Mouse (Mus musculus): ENCODE results near the gene Clp1. TPM values are rescaled to one million over a fixed set of nuclear protein-coding genes. Genes with fewer than 3 reads are reported as not detected.

The Clp1 gene
- polyA plus RNA-seq, 1 experiment from 2014 or later: 19.3 TPM

GRCm38 (mm10) chr2:84770501-84770900, 43.4 kb upstream of the Clp1 start:
- Histone ChIP-seq H3K9me3 (ENCODE audit: low read length) (no peaks in the 10 kb centered on the region), H3K27ac (ENCODE audit: low read length) (no peak overlapping the region), H3K9ac (replicated peaks; ENCODE audit: low read depth) (no peak overlapping the region), H3K36me3 (ENCODE audit: insufficient read depth, low read length) (no peaks in the 10 kb centered on the region; the same call in 1 of the 2 replicates), H3K27me3 (replicated peaks; ENCODE audit: insufficient read depth, low read length) (no peaks in the 10 kb centered on the region), H3K4me1 (ENCODE audit: insufficient read depth, low read depth, low read length) (no peaks in the 10 kb centered on the region), H3K4me2 (replicated peaks; ENCODE audit: low read depth, low read length) (no peak overlapping the region), H3K4me3 (ENCODE audit: low read depth, low read length) (no peak overlapping the region)
- TF ChIP-seq EP300 (IDR thresholded peaks at IDR 0.05) (no peak), CTCF (IDR thresholded peaks at IDR 0.05) (no peak)
- no peak for ATAC-seq
- no peak for DNase-seq (ENCODE audit: low spot score)
- WGBS: 59% methylated on average over 6 of the region's 6 CpGs

- Histone ChIP-seq H3K36me3 (ENCODE audit: insufficient read depth, low read length) (no peaks in the 10 kb centered on the region), H3K27me3 (replicated peaks; ENCODE audit: insufficient read depth, low read length) (no peaks in the 10 kb centered on the region), H3K9me3 (ENCODE audit: low read length) (no peaks in the 10 kb centered on the region), H3K4me3 (ENCODE audit: low read depth, low read length) (no peak overlapping the region), H3K4me1 (ENCODE audit: insufficient read depth, low read depth, low read length) (no peaks in the 10 kb centered on the region), H3K4me2 (replicated peaks; ENCODE audit: low read depth, low read length) (no peak overlapping the region), H3K9ac (replicated peaks; ENCODE audit: low read depth) (no peak overlapping the region), H3K27ac (ENCODE audit: low read length) (no peak overlapping the region)
- no peak for DNase-seq (ENCODE audit: low spot score)
- 35% methylated on average over 1 of the region's 1 CpGs for WGBS
- no peak for TF ChIP-seq EP300 (IDR thresholded peaks at IDR 0.05)
- ATAC-seq: no peak
Measured at GRCm38 (mm10) chr2:84762818-84763217, 35.7 kb upstream of the Clp1 start.

- H3K4me2 ChIP-seq (replicated peaks; ENCODE audit: low read depth, low read length): no peak overlapping the region
- 57% methylated on average over 4 of the region's 4 CpGs for WGBS
- H3K9me3 ChIP-seq (ENCODE audit: low read length): no peaks in the 10 kb centered on the region
- TF ChIP-seq CTCF (IDR thresholded peaks at IDR 0.05) (no peak), EP300 (IDR thresholded peaks at IDR 0.05) (no peak)
- no peak overlapping the region for H3K4me3 ChIP-seq (ENCODE audit: low read depth, low read length)
- ATAC-seq (no peak), DNase-seq (ENCODE audit: low spot score) (no peak)
- no peaks in the 10 kb centered on the region for H3K27me3 ChIP-seq (replicated peaks; ENCODE audit: insufficient read depth, low read length)
- H3K9ac ChIP-seq (replicated peaks; ENCODE audit: low read depth): no peak overlapping the region
- H3K36me3 ChIP-seq (ENCODE audit: insufficient read depth, low read length): no peaks in the 10 kb centered on the region
- no peak overlapping the region for H3K27ac ChIP-seq (ENCODE audit: low read length)
- H3K4me1 ChIP-seq (ENCODE audit: insufficient read depth, low read depth, low read length): no peaks in the 10 kb centered on the region
Measured at GRCm38 (mm10) chr2:84762295-84762694, 35.1 kb upstream of the Clp1 start.

DNA sequence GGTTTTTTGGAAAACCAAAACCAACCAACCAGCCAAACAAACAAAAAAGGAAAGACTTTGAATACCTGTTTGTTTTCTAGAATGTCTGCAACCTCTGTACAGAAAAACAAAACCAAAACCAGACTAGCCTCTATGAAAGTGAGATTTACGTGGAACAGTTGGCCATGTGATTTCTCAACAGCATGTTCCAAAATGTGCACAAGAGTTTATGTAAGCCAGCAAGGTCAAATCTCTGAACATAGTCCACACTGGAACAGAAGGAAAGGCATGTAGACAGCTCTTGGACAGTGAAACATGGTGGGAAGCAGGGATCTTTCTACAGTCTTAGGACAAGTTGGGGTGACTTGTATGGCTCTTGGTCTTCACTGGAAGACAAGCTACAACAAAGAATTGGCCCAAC, 34.7 kb upstream of the Clp1 start:
- Histone ChIP-seq H3K4me3 (ENCODE audit: low read depth, low read length) (no peak overlapping the region), H3K27ac (ENCODE audit: low read length) (no peak overlapping the region), H3K9me3 (ENCODE audit: low read length) (no peaks in the 10 kb centered on the region), H3K27me3 (replicated peaks; ENCODE audit: insufficient read depth, low read length) (no peaks in the 10 kb centered on the region), H3K36me3 (ENCODE audit: insufficient read depth, low read length) (no peaks in the 10 kb centered on the region), H3K9ac (replicated peaks; ENCODE audit: low read depth) (no peak overlapping the region), H3K4me1 (ENCODE audit: insufficient read depth, low read depth, low read length) (no peaks in the 10 kb centered on the region), H3K4me2 (replicated peaks; ENCODE audit: low read depth, low read length) (no peak overlapping the region)
- DNase-seq (ENCODE audit: low spot score) (no peak), ATAC-seq (no peak)
- 64% methylated on average over 1 of the region's 1 CpGs for WGBS
- no peak for TF ChIP-seq CTCF (IDR thresholded peaks at IDR 0.05)
- no peak for TF ChIP-seq EP300 (IDR thresholded peaks at IDR 0.05)

DNA sequence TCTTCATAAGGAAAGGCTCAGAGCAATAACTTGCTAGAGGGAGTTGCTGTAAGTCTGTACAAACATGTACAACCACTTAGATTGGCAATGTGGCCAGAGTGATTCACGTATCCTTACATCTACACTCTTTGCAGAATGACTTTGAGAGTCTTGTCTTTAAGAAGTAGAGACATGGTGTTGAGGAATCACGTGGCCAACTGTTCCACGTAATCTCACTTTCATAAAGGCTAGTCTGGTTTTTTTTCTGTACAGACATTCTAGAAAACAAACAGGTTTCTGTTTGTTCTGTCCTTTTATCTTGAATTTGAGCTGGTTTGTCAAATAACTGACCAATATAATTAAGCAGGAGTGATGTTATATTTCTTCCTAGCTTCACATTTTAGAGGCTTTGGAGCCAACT, 34.2 kb upstream of the Clp1 start:
- Histone ChIP-seq H3K9me3 (ENCODE audit: low read length) (no peaks in the 10 kb centered on the region), H3K4me3 (ENCODE audit: low read depth, low read length) (no peak overlapping the region), H3K27me3 (replicated peaks; ENCODE audit: insufficient read depth, low read length) (no peaks in the 10 kb centered on the region), H3K4me1 (ENCODE audit: insufficient read depth, low read depth, low read length) (no peaks in the 10 kb centered on the region), H3K9ac (replicated peaks; ENCODE audit: low read depth) (no peak overlapping the region), H3K4me2 (replicated peaks; ENCODE audit: low read depth, low read length) (no peak overlapping the region), H3K36me3 (ENCODE audit: insufficient read depth, low read length) (no peaks in the 10 kb centered on the region), H3K27ac (ENCODE audit: low read length) (no peak overlapping the region)
- ATAC-seq (no peak), DNase-seq (ENCODE audit: low spot score) (no peak)
- TF ChIP-seq EP300 (IDR thresholded peaks at IDR 0.05) (no peak), CTCF (IDR thresholded peaks at IDR 0.05) (no peak)
- WGBS: 61% methylated on average over 3 of the region's 3 CpGs

- H3K9me3 ChIP-seq (ENCODE audit: low read length): no peaks in the 10 kb centered on the region
- no peak overlapping the region for H3K4me3 ChIP-seq (ENCODE audit: low read depth, low read length)
- H3K4me1 ChIP-seq (ENCODE audit: insufficient read depth, low read depth, low read length): no peaks in the 10 kb centered on the region
- DNase-seq (ENCODE audit: low spot score) (no peak), ATAC-seq (no peak)
- 63% methylated on average over 8 of the region's 8 CpGs for WGBS
- no peaks in the 10 kb centered on the region for H3K27me3 ChIP-seq (replicated peaks; ENCODE audit: insufficient read depth, low read length)
- no peak overlapping the region for H3K4me2 ChIP-seq (replicated peaks; ENCODE audit: low read depth, low read length)
- no peak for TF ChIP-seq EP300 (IDR thresholded peaks at IDR 0.05)
- TF ChIP-seq CTCF (IDR thresholded peaks at IDR 0.05): no peak
- no peaks in the 10 kb centered on the region for H3K36me3 ChIP-seq (ENCODE audit: insufficient read depth, low read length)
- no peak overlapping the region for H3K9ac ChIP-seq (replicated peaks; ENCODE audit: low read depth)
- no peak overlapping the region for H3K27ac ChIP-seq (ENCODE audit: low read length)
Measured at GRCm38 (mm10) chr2:84760777-84761176, 33.6 kb upstream of the Clp1 start.

DNA sequence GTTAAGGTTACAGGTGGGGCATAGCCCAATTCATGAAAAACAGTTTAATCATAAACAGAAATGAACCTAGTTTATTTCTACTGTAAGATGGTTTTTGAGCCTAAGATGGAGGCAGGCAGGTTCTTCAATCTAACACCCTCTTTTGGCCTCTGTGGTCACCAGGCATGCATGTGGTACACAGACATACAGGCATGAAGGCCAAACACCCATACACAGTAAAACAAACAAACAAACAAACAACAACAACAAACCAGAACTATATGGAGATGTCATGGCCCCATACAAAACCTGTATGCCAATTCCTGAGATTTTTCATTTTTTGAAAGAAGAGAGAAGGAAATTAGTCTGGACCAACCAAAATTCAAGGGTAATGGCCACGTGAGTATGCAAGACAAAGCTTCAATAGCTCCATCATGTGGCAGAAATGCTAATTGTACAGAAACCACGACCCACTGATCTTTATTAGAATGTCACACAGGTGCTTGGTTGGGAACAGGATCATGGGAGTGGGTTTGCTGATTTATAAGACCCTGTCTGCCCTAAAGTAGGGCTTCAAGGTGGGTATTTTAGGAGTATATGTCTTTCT, 31.5 kb upstream of the Clp1 start:
- DNase-seq (ENCODE audit: low spot score): peak; percentile 73
- H3K36me3 ChIP-seq (ENCODE audit: insufficient read depth, low read length): no peaks in the 10 kb centered on the region
- no peak overlapping the region for H3K4me2 ChIP-seq (replicated peaks; ENCODE audit: low read depth, low read length)
- TF ChIP-seq EP300 (IDR thresholded peaks at IDR 0.05) (no peak), CTCF (IDR thresholded peaks at IDR 0.05) (peak; percentile 87)
- 0% methylated on average over 2 of the region's 2 CpGs for WGBS
- no peak overlapping the region for H3K27ac ChIP-seq (ENCODE audit: low read length)
- no peaks in the 10 kb centered on the region for H3K27me3 ChIP-seq (replicated peaks; ENCODE audit: insufficient read depth, low read length)
- H3K9me3 ChIP-seq (ENCODE audit: low read length): no peaks in the 10 kb centered on the region
- no peak overlapping the region for H3K4me3 ChIP-seq (ENCODE audit: low read depth, low read length)
- no peak overlapping the region for H3K9ac ChIP-seq (replicated peaks; ENCODE audit: low read depth)
- ATAC-seq: peak; percentile 57
- H3K4me1 ChIP-seq (ENCODE audit: insufficient read depth, low read depth, low read length): no peaks in the 10 kb centered on the region

Data from lung, postnatal 0 days (tissue).